Mouse (Mus musculus): ENCODE measurements around the gene Olfr1233.

Gene Olfr1233

DNA sequence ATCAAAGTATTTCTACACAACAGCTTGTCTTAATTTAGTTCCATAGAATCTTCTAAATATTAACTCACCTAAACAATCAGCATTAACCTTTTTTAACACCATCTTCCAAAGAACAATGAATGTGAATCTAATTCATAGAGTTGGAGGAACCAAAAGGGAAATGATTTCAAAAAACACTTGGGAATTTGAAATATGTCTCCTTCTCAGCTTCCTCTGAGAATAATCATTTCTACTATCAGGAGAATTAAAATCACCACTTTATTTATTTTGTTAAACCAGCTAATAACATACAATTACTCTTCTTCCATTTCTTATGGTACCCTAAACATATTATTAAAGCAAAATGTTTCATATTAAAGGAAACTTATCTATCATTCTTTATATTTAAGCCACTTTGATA, at the start of gene Olfr1233:
Gene Olfr1233 (minus strand): TSS at position 101 of the 400 bp plus-strand sequence.
- DNase-seq (ENCODE audit: low spot score): no peak

DNA sequence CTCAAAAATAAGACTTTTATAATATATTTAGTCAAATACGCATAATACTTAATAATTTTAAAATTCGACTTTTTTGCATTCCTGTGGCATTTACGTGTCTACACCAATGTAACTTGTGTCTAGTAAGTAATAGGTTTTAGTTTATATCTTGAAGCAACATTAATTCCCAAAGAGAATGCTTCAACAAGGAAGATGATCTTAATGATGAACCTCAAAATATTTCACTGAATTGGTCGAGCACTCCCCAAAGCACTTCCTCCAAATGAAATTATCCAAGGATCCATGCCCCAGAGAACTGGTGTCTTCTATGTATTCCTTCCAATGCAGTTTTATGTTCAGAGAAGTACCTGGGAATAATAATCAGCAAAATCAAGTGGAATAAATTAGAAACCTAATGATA, 22.6 kb upstream of the Olfr1233 start, which contains the start of gene Olfr1234:
Gene Olfr1234 (minus strand): TSS at position 101 of the 400 bp plus-strand sequence.
- DNase-seq (ENCODE audit: low spot score): no peak

DNA sequence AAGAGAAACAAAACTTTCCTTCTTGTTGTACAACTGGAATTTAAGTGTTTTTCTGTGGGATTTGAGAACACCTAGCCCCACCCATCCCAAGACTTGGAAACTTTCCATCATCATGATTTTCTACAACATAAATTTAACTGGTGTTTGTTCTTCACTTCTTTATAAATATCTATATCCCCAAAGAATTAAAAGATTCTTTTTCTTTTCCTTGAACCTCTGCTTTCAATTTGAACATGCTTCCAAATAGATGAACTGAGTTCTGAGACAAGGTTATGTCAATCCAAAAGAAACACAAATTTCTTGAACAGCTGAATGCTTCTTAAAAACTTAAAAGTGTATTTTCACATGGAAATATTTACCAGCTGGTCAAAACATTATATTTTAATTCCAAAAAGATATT, 12.6 kb downstream of the Olfr1233 start, which contains the start of gene Olfr1232:
Gene Olfr1232 (minus strand): TSS at position 101 of the 400 bp plus-strand sequence.
- DNase-seq (ENCODE audit: low spot score): no peak

DNA sequence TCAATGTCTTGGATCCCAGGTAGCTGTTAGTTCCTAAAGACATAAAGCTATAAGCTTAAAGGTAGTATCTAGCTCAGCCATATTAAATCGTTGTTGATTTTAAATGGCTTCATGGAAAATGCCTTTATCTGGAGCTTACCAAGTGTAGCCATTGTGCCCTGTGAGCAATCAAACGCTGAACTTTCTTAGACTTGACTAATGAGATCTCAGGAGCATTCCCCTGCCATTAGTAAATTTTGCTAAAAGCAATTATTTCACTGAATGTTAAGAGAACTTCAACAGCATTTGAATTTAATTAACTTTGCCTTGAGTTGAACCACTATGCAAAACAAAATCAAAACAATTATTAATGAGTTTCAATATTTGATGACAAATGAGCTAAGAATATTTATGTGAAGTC, 35.2 kb downstream of the Olfr1233 start, which contains the start of gene Olfr1231:
Gene Olfr1231 (minus strand): TSS at position 101 of the 400 bp plus-strand sequence.
- no peak for DNase-seq (ENCODE audit: low spot score)

DNA sequence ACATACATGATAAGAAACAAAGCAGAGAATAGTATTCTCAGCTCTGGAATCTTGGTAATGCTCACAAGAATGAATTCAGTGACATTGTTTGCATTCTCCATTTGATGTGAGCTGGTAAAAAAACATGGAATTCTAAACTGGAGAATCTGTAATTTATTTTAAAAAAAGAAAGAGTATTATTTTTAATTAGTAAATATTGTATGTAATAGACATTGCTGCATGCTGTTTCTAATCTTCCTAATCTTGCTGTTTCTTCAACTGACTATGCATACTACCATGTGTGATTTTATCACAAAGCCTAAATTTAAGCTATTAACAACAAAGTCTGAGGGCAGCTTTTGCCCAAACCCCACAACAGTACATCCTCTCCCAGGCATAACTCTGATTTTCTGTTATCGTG, 45.0 kb downstream of the Olfr1233 start, which contains the start of gene Olfr1230:
Gene Olfr1230 (minus strand): TSS at position 101 of the 400 bp plus-strand sequence.
- no peak for DNase-seq (ENCODE audit: low spot score)

DNA sequence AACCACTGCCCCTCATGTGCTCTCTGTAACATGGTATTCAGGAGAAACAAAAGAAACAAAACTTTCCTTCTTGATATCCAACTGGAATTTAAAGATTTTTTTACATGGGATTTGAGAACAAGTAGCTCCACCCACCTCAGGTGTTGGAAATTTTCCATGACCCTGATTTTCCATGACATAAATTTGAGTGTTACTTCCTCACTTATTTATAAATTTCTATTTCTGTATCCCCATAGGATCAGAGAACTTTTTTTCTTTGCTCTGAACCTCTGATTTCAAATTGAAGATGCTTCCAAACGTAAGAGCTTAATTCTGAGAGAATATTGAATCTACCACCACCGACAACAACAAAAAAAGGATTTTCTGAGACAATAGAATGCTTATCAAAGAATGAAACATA, 54.3 kb downstream of the Olfr1233 start, which contains the start of gene Olfr1229:
Gene Olfr1229 (minus strand): TSS at position 101 of the 400 bp plus-strand sequence.
- no peak for DNase-seq (ENCODE audit: low spot score)
